Mouse (Mus musculus): ENCODE measurements at regions not wholly inside any gene's neighbourhood (a gene's known extent, or its start where the extent isn't known, plus 50 kb on each side); places are given as distances from the start of the nearest gene placed in this dataset.

DNA sequence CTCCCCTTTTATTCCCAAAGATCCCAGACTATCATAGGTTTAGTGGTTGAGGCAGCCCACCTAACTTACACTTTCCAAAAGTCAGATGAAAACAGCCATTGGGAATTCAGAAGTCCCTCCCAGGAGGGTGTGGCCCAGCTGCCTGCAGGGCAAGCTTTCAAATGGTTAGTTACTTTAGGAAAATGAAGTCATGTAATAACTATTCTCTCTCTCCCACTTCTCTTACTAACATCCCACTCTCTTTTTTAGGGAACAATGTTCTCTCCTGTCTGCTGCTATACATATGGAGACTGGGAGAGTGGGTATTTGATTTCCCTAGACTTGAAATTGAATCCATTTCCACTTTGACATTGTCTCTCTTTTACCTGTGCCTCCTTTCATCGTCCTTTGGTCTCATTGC, 55.0 kb downstream of the Zfp648 start:
- DNase-seq: no peak

DNA sequence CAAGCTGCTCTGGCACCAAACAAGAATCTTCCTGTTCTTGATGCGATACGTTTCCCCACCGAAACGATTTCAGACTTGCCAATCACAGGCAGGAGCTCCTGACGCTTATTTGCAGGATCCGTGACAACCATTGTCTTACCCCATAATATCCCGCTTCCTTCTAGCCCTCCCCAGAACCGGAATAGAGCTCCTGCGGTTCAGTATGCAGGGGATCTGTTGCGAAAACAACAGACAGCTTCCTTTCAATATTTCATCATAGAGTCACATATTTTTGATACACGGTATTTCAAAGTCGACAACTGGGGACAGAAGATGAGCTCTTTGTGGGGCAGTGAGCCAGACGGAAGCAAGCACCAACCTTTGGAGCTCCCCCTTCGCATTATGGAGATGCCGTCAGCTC, 55.8 kb downstream of the Zfp648 start:
- no peak for DNase-seq

DNA sequence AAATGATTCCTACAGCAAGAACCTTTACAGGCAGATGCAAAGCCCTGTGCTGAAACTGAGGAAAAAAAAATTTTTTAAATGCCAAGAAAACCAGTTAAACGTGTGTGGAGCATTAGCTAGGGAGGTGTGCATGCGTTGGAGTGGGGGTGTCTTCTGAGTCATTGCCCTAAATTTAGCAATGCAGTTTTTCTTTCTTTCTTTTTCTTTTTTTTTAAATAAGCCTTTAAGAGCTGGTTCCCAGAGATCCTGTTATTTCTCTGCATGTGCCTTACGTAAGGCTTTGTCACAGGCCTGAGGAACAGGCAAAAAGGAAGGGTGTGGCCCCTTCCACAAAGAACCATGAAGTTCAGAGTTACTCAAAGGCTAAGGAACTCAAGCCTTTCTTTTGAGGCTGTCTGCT, 57.5 kb downstream of the Zfp648 start:
- no peak for DNase-seq

DNA sequence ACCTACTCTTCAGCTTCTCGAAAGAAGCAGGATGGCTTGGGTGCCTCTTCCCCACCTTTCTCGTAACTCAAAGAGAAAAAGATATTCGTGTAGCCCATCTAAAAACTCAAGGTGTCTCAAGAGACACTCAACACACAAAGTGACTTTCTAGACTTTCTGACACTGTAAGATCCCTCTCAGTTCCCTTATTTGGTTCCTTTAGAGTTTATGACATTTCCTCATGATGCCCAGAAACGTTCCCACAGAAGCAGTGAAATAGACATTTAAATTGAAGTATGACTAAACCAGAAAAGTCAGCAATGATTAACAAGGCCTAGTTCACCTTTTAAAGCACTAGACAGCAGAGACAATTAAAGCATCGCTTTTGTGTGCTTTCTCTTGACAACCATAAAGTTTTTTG, 59.4 kb downstream of the Zfp648 start:
- DNase-seq: no peak

DNA sequence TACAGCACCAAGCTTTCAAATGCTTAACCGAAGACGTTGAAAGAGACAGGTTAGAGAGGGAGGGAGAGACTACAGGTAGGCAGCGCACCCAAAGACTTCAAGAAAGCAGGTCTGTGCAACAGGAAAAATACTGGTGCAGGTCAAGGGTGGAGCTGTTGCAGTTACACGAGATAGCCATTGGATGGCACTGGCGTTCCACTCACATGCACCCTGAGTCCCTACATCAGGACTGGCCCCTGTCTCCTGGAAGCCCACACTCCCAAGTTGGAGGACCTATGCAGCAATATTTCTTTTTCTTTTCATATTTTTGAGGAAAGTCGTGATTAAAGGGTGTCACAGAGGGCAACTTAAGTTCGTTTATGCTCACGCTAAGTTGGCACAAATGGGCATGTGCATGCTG, 80.5 kb downstream of the Zfp648 start:
- DNase-seq: peak; percentile 42

DNA sequence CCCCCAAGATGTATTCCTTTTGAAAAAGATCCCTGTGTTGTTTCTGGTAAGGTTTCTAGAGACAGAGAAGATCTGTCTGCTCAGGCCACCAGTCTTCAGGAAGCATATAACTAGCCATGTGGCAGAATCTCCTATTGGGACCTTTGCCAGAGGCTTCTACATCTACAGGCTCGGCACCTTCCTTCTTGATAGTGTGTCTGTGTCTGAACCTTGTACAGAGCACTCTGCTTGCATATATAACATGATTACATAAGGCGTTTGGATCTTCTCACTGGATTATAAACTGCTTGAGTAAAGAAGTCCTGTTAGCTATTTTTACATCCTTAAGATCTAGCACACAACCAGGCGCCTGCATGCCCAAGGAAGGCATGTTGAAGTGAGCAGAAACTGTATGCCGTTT, 85.1 kb downstream of the Zfp648 start:
- DNase-seq: no peak

DNA sequence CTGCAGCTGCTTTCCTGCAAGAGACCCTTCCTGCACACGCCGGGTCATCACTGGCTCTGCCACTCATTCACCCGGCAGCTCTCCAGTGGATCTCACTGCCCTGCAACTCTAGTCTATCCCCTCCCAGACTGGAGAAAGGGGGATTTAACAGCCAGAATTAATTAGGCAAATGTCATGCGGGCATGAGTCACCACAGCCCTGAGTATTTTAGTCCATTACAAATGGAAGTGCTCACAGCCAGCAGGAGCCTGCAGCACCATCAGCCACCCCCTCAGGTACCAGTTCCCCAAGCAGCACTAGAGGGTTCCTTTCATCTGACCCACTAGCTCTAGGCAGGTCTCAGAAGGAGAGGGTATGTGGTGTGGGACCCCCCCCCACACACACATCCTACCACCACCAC, 91.7 kb downstream of the Zfp648 start:
- DNase-seq: no peak

DNA sequence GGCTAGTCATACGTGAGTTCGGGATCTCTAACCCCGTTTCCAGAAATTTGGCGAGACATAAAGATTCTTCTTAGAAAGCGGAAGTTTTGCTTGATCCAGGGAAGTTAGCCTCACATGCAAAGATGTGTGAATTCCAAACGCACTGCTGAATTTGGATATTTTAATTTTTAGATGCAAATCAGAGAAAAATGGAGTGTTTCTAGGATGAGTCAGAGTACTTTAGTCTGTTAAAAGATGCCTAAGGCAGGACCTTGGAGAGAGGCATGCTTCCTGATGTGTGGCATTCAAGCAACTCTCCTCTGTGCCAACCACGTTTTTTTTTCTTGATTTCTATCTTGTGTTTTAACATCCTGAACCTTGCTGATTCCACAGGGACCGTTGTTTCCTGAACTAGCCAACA, 95.1 kb downstream of the Zfp648 start:
- no peak for DNase-seq

DNA sequence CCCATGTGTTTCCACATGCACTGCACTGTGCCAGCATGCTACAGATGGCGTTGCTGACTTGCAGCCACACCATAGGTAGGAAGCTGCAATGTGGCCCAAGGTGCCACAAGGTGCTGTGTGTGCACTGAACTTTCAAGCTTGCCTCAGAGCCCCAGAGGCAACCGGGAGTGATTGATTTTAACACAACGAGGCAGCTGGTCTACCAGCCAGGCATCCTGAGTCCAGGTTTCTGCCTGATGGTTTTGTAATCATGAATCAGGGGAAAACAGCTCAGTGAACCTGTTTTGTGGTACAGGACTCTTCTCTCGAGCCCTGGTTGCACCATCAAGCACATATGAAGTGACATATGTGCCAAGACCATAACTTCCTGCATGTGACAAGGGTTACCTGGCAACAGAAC, 98.9 kb downstream of the Zfp648 start:
- DNase-seq: no peak

DNA sequence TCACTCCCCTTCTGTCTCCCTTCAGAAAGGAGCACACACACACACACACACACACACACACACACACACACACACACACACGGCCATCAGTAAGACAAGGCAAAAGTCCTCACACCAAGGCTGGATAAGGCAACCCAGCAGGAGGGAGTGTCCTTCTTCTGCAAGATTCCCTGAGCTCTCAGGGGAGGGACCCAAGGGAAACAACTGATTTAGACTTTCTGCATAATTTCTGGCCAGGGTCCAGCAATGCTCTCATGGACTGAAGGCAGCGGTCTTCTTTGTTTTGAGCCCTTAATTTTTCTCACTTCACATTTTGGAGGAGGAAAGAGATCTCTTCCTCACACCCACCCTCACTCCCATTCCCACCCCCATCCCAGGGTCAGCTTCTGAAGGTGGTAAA, 108.7 kb downstream of the Zfp648 start:
- peak; percentile 3 for DNase-seq
